Mouse (Mus musculus) leukemia stem cell, adult 10-12 weeks (primary cell): Measurements from ENCODE around the gene Gipr. TPM values are rescaled to one million over a fixed set of nuclear protein-coding genes. Genes with fewer than 3 reads are reported as not detected.

ENCODE experiments used
- polyA plus RNA-seq: library from polyadenylated mRNA; stranded (reverse); fragments of >175 nt; gene quantifications from 2 replicates; pipeline ENCODE4 v1.2.3, GENCODE M21; 2012; ENCODE audit warnings: low replicate concordance

Gene Gipr
- polyA plus RNA-seq, result 0.07 TPM in 1 of 2 replicates, not detected in the other

DNA sequence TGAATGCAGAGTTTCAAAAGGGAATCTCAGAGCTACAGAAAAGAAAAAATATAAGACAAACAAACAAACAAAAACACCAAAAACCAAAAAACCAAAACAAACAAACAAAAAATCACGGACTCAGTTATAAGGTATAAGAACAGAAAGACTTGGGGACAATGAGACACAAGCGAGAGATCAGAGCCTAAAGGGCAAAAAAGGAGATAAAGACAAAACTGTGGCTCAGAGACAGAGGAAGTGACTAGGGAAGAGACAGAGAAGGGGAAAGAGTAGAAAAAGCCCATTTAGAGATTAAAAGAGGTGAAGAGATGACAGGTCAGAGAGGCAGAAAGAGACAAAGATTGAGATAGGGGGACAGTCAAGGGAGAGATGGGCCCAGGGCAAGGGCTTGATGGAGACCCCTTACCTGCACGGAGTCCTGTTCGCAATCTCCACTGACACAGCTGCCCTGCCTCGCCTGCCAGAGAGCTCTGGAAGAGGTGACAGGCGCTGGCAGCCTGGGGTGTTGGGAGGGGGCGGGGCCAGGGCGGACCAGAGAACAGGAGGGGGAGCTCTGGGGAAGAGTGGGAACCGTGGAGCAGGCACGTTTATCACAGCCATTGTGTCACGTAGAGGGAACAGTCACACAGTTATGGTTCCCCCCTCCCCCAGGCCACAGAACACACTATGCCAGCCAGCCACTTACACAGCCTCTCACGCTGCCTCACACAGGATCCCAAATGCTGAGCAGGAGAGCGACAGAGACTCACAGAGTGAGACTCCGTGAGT is at the start of gene Gipr:
Gipr (minus strand) TSS at position 472 of the 768 bp plus-strand sequence.

DNA sequence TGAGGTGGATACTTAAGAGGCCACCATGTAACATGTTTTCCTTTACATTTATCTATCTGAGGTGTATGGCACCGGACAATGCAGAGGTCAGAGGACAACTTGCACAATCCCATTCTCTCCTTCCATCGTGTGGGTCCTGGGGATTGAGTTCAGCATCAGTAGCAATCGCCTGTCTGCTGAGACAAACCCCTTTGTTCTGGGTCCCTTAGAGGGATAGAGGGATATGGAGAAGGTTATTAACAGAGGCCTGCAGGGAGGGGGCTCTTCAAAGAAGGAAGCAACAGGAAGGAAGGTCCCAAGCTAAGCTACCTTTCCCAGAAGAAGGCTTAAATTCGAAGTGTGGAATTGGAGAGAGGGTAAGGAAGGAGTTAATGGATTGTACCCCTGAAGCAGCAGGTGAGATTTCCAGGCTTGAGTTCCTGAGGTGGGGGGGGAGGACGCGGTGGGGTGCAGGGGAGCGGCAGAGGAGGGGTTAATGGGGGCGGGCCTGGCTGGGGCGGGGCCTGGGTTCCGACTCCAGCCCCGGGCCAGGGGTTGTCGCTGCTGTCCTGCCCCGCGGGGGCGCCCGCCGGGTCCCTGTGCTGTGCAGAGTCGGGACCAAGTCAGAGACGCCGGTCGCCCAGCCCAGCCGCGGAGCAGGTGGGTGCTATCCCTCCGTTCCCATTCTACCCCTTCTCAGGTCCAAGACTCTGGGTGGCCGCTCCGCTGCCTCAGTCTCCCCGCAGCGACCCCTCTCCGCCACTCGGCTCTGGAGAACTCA is 46.2 kb upstream of the Gipr start, which contains the start of gene Gpr4:
Gpr4 (plus strand) TSS at position 543 of the 760 bp plus-strand sequence.

GRCm38 (mm10) chr7:19175708-19176515 is 10.0 kb upstream of the Gipr start, which contains the start of gene Eml2:
TSS of gene Eml2 (plus strand) at chr7:19176421.

DNA sequence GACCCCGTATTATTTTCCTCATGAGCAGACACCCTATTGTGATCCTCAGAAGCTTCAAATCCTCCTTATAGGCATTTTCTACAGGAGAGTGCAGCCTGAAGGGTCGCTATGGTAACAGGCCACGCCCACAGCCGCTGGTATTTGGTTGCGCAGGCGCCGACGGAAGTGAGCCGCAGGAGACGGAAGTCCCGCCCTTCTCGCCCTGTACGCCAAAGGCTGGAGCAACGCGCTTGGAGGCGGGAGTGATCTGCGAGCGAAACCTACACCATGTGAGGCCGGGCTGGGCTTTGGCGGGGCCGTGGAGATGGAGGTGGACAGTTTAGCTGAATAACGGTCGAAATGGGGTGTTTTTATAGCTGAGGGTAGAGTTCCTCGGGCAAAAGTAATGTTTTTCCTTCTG is 16.3 kb downstream of the Gipr start, which contains the start of gene Snrpd2:
Snrpd2 (plus strand) TSS at position 97 of the 400 bp plus-strand sequence.

DNA sequence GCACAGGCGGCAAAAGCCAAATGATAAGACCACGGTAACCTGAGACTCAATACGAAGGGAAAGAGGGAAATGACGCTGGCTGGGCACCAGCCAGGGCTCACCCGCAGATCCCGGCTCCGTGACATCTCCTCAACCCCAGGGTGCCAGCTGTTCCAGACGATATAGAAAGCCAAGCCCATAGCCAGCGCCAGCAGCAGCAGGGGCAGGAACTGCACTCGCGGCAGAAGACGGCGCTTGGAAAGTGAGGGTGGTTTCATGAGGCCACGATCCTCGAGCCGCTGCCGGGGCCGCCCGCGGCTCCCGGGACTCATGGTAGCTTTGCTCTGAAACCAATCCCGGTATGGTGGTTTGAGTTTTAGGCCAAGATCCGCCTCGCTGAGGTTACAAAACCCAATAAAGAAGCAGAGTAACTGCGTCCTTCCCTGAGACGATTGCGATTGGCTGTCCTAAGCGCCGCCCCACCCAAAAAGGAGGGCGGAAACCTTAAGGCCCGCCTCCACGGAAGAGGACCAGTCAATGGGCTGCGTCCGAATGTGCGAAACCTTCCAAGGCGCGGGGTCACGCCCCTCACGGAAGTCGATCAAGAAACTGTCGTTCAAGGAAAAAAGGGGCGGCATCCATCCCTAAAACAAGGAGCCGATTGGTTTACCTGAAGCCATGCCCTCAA is 16.9 kb downstream of the Gipr start, which contains the start of gene Qpctl:
Qpctl (minus strand) TSS at position 417 of the 667 bp plus-strand sequence.

GRCm38 (mm10) chr7:19119631-19120429 is 46.1 kb downstream of the Gipr start, which contains the start of gene Fbxo46:
TSS of gene Fbxo46 (plus strand) at chr7:19119859.

GRCm38 (mm10) chr7:19118028-19118771 is 47.7 kb downstream of the Gipr start, which contains the start of gene Gm4969:
TSS of gene Gm4969 (minus strand) at chr7:19118368.

Other genes starting within 250 kb of the Gipr start
- gene Nova2, start 240.2 kb downstream of the Gipr start, polyA plus RNA-seq, result 0.39 and 0.47 TPM in 2 replicates
- not detected in 2 replicates for gene Nanos2, start 178.7 kb downstream of the Gipr start, polyA plus RNA-seq
- 0.99 and 3.6 TPM in 2 replicates for gene Mypop, start 174.9 kb downstream of the Gipr start, polyA plus RNA-seq
- gene Irf2bp1, start 162.1 kb downstream of the Gipr start, polyA plus RNA-seq, result 116 and 192 TPM in 2 replicates
- 0.11 TPM in 2 replicates for gene Foxa3, start 142.6 kb downstream of the Gipr start, polyA plus RNA-seq
- gene Sympk, start 141.8 kb downstream of the Gipr start, polyA plus RNA-seq, result 181 and 223 TPM in 2 replicates
- gene Rsph6a, start 111.4 kb downstream of the Gipr start, polyA plus RNA-seq, result 0.19 TPM in 1 of 2 replicates, not detected in the other
- gene Dmwd, start 89.9 kb downstream of the Gipr start, polyA plus RNA-seq, result 85.8 and 98.6 TPM in 2 replicates
- 62.6 and 65.4 TPM in 2 replicates for gene Dmpk, start 82.3 kb downstream of the Gipr start, polyA plus RNA-seq
- gene Six5, start 71.5 kb downstream of the Gipr start, polyA plus RNA-seq, result 10.2 and 12.1 TPM in 2 replicates
- 0.07 TPM in 1 of 2 replicates, not detected in the other for gene Gm4969, start 47.8 kb downstream of the Gipr start, polyA plus RNA-seq
- 28.1 and 39.2 TPM in 2 replicates for gene Fbxo46, start 46.3 kb downstream of the Gipr start, polyA plus RNA-seq
- 9.8 and 13.7 TPM in 2 replicates for gene Qpctl, start 16.8 kb downstream of the Gipr start, polyA plus RNA-seq
- 24.1 and 39.0 TPM in 2 replicates for gene Snrpd2, start 16.4 kb downstream of the Gipr start, polyA plus RNA-seq
- gene Eml2, start 10.3 kb upstream of the Gipr start, polyA plus RNA-seq, result 6.5 and 12.1 TPM in 2 replicates
- gene Gpr4, start 46.4 kb upstream of the Gipr start, polyA plus RNA-seq, result 0.88 and 1.3 TPM in 2 replicates
- 10.7 and 15.7 TPM in 2 replicates for gene Opa3, start 62.2 kb upstream of the Gipr start, polyA plus RNA-seq
- gene Vasp, start 105.7 kb upstream of the Gipr start, polyA plus RNA-seq, result 240 and 739 TPM in 2 replicates
- 0.62 and 1.2 TPM in 2 replicates for gene Ppm1n, start 113.9 kb upstream of the Gipr start, polyA plus RNA-seq
- 0.57 and 1.1 TPM in 2 replicates for gene Rtn2, start 116.5 kb upstream of the Gipr start, polyA plus RNA-seq
- gene Fosb, start 143.9 kb upstream of the Gipr start, polyA plus RNA-seq, result 1.1 and 5.9 TPM in 2 replicates
- 21.3 and 28.9 TPM in 2 replicates for gene Ercc1, start 178.7 kb upstream of the Gipr start, polyA plus RNA-seq
- 35.9 and 52.0 TPM in 2 replicates for gene Cd3eap, start 193.4 kb upstream of the Gipr start, polyA plus RNA-seq
- gene Ppp1r13l, start 193.6 kb upstream of the Gipr start, polyA plus RNA-seq, result 19.1 and 23.9 TPM in 2 replicates
- gene Ercc2, start 215.9 kb upstream of the Gipr start, polyA plus RNA-seq, result 43.1 and 62.1 TPM in 2 replicates
- 1.8 and 4.2 TPM in 2 replicates for gene Klc3, start 238.0 kb upstream of the Gipr start, polyA plus RNA-seq
- 0.33 and 0.72 TPM in 2 replicates for gene Ckm, start 238.6 kb upstream of the Gipr start, polyA plus RNA-seq